Mouse (Mus musculus): ENCODE results near the gene Rps15. TPM values are rescaled to one million over a fixed set of nuclear protein-coding genes. Genes with fewer than 3 reads are reported as not detected.

The Rps15 gene
- total RNA-seq, 2 experiments from 2014 or later, result 634 to 773 TPM

DNA sequence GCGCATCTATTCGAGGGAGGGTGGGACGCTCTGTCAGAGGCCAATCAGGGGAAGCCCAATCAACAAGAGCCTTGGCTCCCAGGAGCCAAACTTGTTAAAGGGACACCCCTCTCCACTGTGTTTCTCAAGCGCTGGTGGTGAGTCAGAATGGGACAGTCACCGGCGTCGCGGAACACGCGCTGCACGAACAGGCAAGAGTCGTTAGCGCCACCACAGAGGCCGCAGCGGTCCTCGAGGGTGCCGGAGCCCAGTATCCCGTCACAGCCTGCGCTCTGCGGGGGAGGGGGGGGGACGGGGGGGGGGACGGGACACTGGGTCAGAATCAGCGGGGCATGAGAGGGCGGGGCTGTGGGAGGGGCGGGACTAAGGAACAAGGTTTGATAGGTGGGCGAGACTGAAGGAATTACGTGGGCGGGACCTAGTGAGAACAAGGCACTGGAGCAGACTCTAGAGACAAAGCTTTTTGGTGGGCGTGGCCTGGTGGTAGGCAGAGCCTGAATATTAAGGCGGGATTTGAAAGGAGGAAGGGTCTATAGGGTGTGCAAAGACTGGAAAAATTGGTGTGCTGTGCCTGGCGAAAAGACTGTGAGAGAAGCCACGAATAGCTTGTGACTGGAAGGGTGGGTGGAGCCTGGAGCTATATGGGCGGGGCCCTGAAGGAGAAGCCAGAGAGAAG is 50.6 kb downstream of the Rps15 start:
- peak; percentile 57 for DNase-seq
- intact Hi-C loops (cut with DNase I), result loop anchor here (5.0 kb wide), 1 partner anchor 34 kb away; no protein-coding TSS in a partner anchor
- Histone ChIP-seq H3K4me3 (peak overlapping the region; percentile 70), H3K27ac (peak overlapping the region; percentile 86)
- TF ChIP-seq CTCF (IDR thresholded peaks at IDR 0.05), result no peak

DNA sequence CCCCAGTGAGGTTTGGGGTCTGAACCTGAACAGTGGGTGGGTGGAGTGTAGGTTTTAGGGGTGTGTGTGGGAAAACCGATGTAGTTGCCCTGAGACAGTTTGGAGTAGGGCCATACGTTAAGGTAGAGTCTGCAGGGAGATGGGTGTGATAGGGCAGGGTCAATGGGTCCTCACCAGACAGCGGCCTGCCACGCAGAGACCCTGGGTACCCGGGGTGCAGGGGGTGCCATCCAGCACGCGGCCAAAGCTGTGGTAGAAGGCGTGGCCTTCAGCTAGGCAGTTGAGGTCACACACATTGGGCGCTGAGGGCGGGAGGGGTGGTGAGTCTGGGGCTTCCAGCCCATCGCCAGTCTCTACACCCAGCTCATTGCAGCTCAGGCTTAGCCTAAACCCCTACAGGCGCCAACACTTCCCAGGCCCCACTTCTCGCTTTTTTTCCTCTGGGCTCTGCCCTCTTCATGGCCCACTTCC is 51.2 kb downstream of the Rps15 start:
- intact Hi-C loops (cut with DNase I), result loop anchor here (5.0 kb wide), 1 partner anchor 34 kb away; no protein-coding TSS in a partner anchor
- DNase-seq, result peak; percentile 49
- H3K4me3 ChIP-seq, result peak overlapping the region; percentile 70

More for the DNA sequence above, 51.2 kb downstream of the Rps15 start:
- H3K27ac ChIP-seq, result peak overlapping the region; percentile 86
- no peak for TF ChIP-seq CTCF (IDR thresholded peaks at IDR 0.05)

Small RNAs within 50 kb of the gene (microRNA-seq; reads per million reads assigned to microRNA genes)
- gene Mir6911, result not detected

Other genes starting within 250 kb of the Rps15 start
- 100 to 1,000 TPM; 552 to 603 TPM for gene Gpx4, start 245.3 kb upstream of the Rps15 start, total RNA-seq (2021)
- gene Sbno2, start 186.9 kb upstream of the Rps15 start, total RNA-seq (2021), result 1 to 10 TPM; 6.2 to 7.1 TPM
- gene Stk11, start 176.7 kb upstream of the Rps15 start, total RNA-seq (2021), result 100 to 1,000 TPM; 144 to 153 TPM
- 100 to 1,000 TPM; 535 to 725 TPM for gene Atp5d, start 153.8 kb upstream of the Rps15 start, total RNA-seq (2021)
- 1 to 10 TPM; 1.8 to 2.3 TPM for gene Cbarp, start 151.6 kb upstream of the Rps15 start, total RNA-seq (2021)
- gene Midn, start 144.2 kb upstream of the Rps15 start, total RNA-seq (2021), result 10 to 100 TPM; 34.3 to 39.8 TPM
- 10 to 100 TPM; 22.1 to 30.7 TPM for gene Cirbp, start 126.5 kb upstream of the Rps15 start, total RNA-seq (2021)
- 1 to 10 TPM; 6.6 to 7.1 TPM for gene 1600002K03Rik, start 119.5 kb upstream of the Rps15 start, total RNA-seq (2021)
- under 1 TPM; 0.23 to 0.73 TPM for gene Efna2, start 113.0 kb upstream of the Rps15 start, total RNA-seq (2021)
- 10 to 100 TPM; 12.2 to 19.2 TPM for gene Mum1, start 66.0 kb upstream of the Rps15 start, total RNA-seq (2021)
- 100 to 1,000 TPM; 496 to 663 TPM for gene Ndufs7, start 43.3 kb upstream of the Rps15 start, total RNA-seq (2021)
- gene Gamt, start 31.4 kb upstream of the Rps15 start, total RNA-seq (2021), result 10 to 100 TPM; 14.0 to 28.5 TPM
- 10 to 100 TPM; 34.2 to 38.4 TPM for gene Dazap1, start 31.0 kb upstream of the Rps15 start, total RNA-seq (2021)
- gene Apc2, start 3.5 kb downstream of the Rps15 start, total RNA-seq (2021), result under 1 TPM; 0.20 to 0.77 TPM
- gene 2310011J03Rik, start 28.1 kb downstream of the Rps15 start, total RNA-seq (2021), result 1 to 10 TPM; 5.7 to 8.1 TPM
- 1 to 10 TPM in 1 of 2 experiments, under 1 TPM in 1; 0.84 to 1.0 TPM for gene Pcsk4, start 37.0 kb downstream of the Rps15 start, total RNA-seq (2021)
- gene Reep6, start 37.5 kb downstream of the Rps15 start, total RNA-seq (2021), result 1 to 10 TPM; 1.5 to 2.5 TPM
- 10 to 100 TPM; 26.2 to 43.3 TPM for gene Adamtsl5, start 56.0 kb downstream of the Rps15 start, total RNA-seq (2021)
- gene Plk5, start 64.0 kb downstream of the Rps15 start, total RNA-seq (2021), result under 1 TPM; 0.10 to 0.45 TPM
- gene Mex3d, start 95.2 kb downstream of the Rps15 start, total RNA-seq (2021), result 1 to 10 TPM; 4.7 to 5.1 TPM
- 100 to 1,000 TPM; 105 to 116 TPM for gene Mbd3, start 107.1 kb downstream of the Rps15 start, total RNA-seq (2021)
- 1,000 to 10,000 TPM in 1 of 2 experiments, 100 to 1,000 TPM in 1; 776 to 1,068 TPM for gene Uqcr11, start 114.4 kb downstream of the Rps15 start, total RNA-seq (2021)
- gene Tcf3, start 141.2 kb downstream of the Rps15 start, total RNA-seq (2021), result 10 to 100 TPM; 11.1 to 12.0 TPM
- not detected for gene Onecut3, start 202.4 kb downstream of the Rps15 start, total RNA-seq (2021)
- not detected for gene Atp8b3, start 246.7 kb downstream of the Rps15 start, total RNA-seq (2021)

Measured in gastrocnemius, adult 2 months (tissue).